Mouse (Mus musculus): ENCODE measurements around the gene Plxna2.

- TF ChIP-seq CTCF (IDR thresholded peaks at IDR 0.05; ENCODE audit: low read depth, low read length) (no peak), POLR2A (IDR thresholded peaks at IDR 0.05; ENCODE audit: borderline replicate concordance, low read depth, low read length) (no peak)
Measured at GRCm38 (mm10) chr1:194706566-194706965, 88.5 kb downstream of the Plxna2 start.
